9 mouse cellular contexts compared by ENCODE assay signal in genomic region chr2:163919581-163919980, GRCm38 (mm10). TPM values are rescaled to one million over a fixed set of nuclear protein-coding genes. Genes with fewer than 3 reads are reported as not detected.
DNase-seq lines count a peak whose midpoint lies in the region; ATAC-seq and TF ChIP-seq lines count a peak whose summit lies in the region.
"Had no signal": no experiment of that assay in that cellular context is flagged by ENCODE, and none has a peak within 500 bp of the region (broad histone marks: within the 10 kb centered on the region; RNA-seq: fewer than 3 reads in every experiment).

No protein-coding gene starts in this region.

- TF ChIP-seq CTCF in cerebellum, adult 2 months (IDR thresholded peaks at IDR 0.05; ENCODE audit: borderline replicate concordance, insufficient read depth, low read depth, low read length): no peak
- no peak for TF ChIP-seq CTCF in kidney, postnatal 0 days (IDR thresholded peaks at IDR 0.05; ENCODE audit: low read depth)

- H3K4me2 ChIP-seq in kidney, postnatal 0 days (ENCODE audit: low read length): peak overlapping the region; percentile 93; the same call in 1 of the 2 replicates
- H3K4me2 ChIP-seq in kidney, embryonic 14.5 days (replicated peaks; ENCODE audit: low read depth, low read length): no peak overlapping the region
- peak overlapping the region; percentile 93 for H3K4me2 ChIP-seq in hindbrain, embryonic 14.5 days (replicated peaks)
- H3K4me2 ChIP-seq in neural tube, embryonic 13.5 days: peak overlapping the region; percentile 88
- no peak overlapping the region for H3K4me2 ChIP-seq in kidney, embryonic 15.5 days

- peak overlapping the region; percentile 71 for H3K4me3 ChIP-seq in cerebellum, adult 2 months (replicated peaks; ENCODE audit: insufficient read depth, low read depth, low read length)
- no peak overlapping the region; the same call in 1 of the 2 replicates for H3K4me3 ChIP-seq in kidney, postnatal 0 days (replicated peaks; ENCODE audit: low read depth, low read length)
- no peak overlapping the region for H3K4me3 ChIP-seq in kidney, embryonic 14.5 days (ENCODE audit: low read length)
- H3K4me3 ChIP-seq in hindbrain, embryonic 14.5 days (replicated peaks; ENCODE audit: low read length): peak overlapping the region; percentile 77; the same call in 1 of the 2 replicates
- peak overlapping the region; percentile 66; the same call in 1 of the 2 replicates for H3K4me3 ChIP-seq in neural tube, embryonic 13.5 days
- no peak overlapping the region for H3K4me3 ChIP-seq in kidney, embryonic 15.5 days (replicated peaks)

- H3K27me3 ChIP-seq in cerebellum, adult 2 months (ENCODE audit: control insufficient read depth, insufficient read depth, low read length): no peaks in the 10 kb centered on the region
- peaks cover 14% of the 10 kb centered on the region; the same call in 1 of the 2 replicates for H3K27me3 ChIP-seq in kidney, postnatal 0 days (ENCODE audit: insufficient read depth, low read length)
- H3K27me3 ChIP-seq in kidney, embryonic 14.5 days (ENCODE audit: control insufficient read depth, insufficient read depth, low read length): peaks cover 60% of the 10 kb centered on the region
- peaks cover 38% of the 10 kb centered on the region for H3K27me3 ChIP-seq in hindbrain, embryonic 14.5 days (ENCODE audit: control insufficient read depth, insufficient read depth, low read length)
- peaks cover 70% of the 10 kb centered on the region for H3K27me3 ChIP-seq in neural tube, embryonic 13.5 days
- peaks cover 78% of the 10 kb centered on the region for H3K27me3 ChIP-seq in kidney, embryonic 15.5 days

- no peaks in the 10 kb centered on the region for H3K36me3 ChIP-seq in kidney, postnatal 0 days (ENCODE audit: insufficient read depth, low read length)
- H3K36me3 ChIP-seq in kidney, embryonic 14.5 days (ENCODE audit: control insufficient read depth, insufficient read depth, low read length): no peaks in the 10 kb centered on the region
- no peaks in the 10 kb centered on the region for H3K36me3 ChIP-seq in hindbrain, embryonic 14.5 days (replicated peaks; ENCODE audit: control insufficient read depth, insufficient read depth)
- no peaks in the 10 kb centered on the region for H3K36me3 ChIP-seq in neural tube, embryonic 13.5 days
- H3K36me3 ChIP-seq in kidney, embryonic 15.5 days: no peaks in the 10 kb centered on the region

- DNase-seq in cerebellum, adult 2 months: no peak
- DNase-seq in cerebellum, postnatal 36 days: no peak
- DNase-seq in kidney, postnatal 0 days (ENCODE audit: low spot score): no peak
- no peak for DNase-seq in hindbrain, embryonic 14.5 days (ENCODE audit: low spot score)
- DNase-seq in layer of hippocampus, postnatal 10 days (ENCODE audit: low spot score in 2 of 2): no peak

- H3K4me1 ChIP-seq in cerebellum, adult 2 months (ENCODE audit: control insufficient read depth, insufficient read depth, low read length): peaks cover 13% of the 10 kb centered on the region; the same call in 1 of the 2 replicates
- H3K4me1 ChIP-seq in kidney, postnatal 0 days (replicated peaks; ENCODE audit: insufficient read depth, low read length): peaks cover 4% of the 10 kb centered on the region
- 0 out of 2 replicates have a peak, but pooled peaks cover 4% of the 10 kb centered on the region for H3K4me1 ChIP-seq in kidney, embryonic 14.5 days (ENCODE audit: control insufficient read depth, insufficient read depth, low read length)
- peaks cover 12% of the 10 kb centered on the region for H3K4me1 ChIP-seq in hindbrain, embryonic 14.5 days (replicated peaks; ENCODE audit: control insufficient read depth, insufficient read depth, low read length)
- peaks cover 20% of the 10 kb centered on the region for H3K4me1 ChIP-seq in neural tube, embryonic 13.5 days (replicated peaks)
- peaks cover 14% of the 10 kb centered on the region for H3K4me1 ChIP-seq in kidney, embryonic 15.5 days

- no peaks in the 10 kb centered on the region for H3K9me3 ChIP-seq in kidney, postnatal 0 days (replicated peaks; ENCODE audit: low read length)
- no peaks in the 10 kb centered on the region for H3K9me3 ChIP-seq in kidney, embryonic 14.5 days (ENCODE audit: control insufficient read depth, low read length)
- no peaks in the 10 kb centered on the region for H3K9me3 ChIP-seq in hindbrain, embryonic 14.5 days (ENCODE audit: control insufficient read depth, low read length)
- no peaks in the 10 kb centered on the region for H3K9me3 ChIP-seq in neural tube, embryonic 13.5 days
- H3K9me3 ChIP-seq in kidney, embryonic 15.5 days (replicated peaks): no peaks in the 10 kb centered on the region

- no peak overlapping the region for H3K9ac ChIP-seq in kidney, postnatal 0 days (ENCODE audit: low read depth, low read length)
- no peak overlapping the region for H3K9ac ChIP-seq in kidney, embryonic 14.5 days (ENCODE audit: low read depth, low read length)
- no peak overlapping the region for H3K9ac ChIP-seq in hindbrain, embryonic 14.5 days
- H3K9ac ChIP-seq in neural tube, embryonic 13.5 days: no peak overlapping the region
- no peak overlapping the region for H3K9ac ChIP-seq in kidney, embryonic 15.5 days

- 71% methylated on average over 3 of the region's 3 CpGs for WGBS in cerebellum, adult 2 months
- 80% methylated on average over 3 of the region's 3 CpGs for WGBS in kidney, postnatal 0 days
- 69% methylated on average over 3 of the region's 3 CpGs for WGBS in kidney, embryonic 14.5 days
- WGBS in hindbrain, embryonic 14.5 days: 79% methylated on average over 3 of the region's 3 CpGs
- WGBS in neural tube, embryonic 13.5 days: 80% methylated on average over 3 of the region's 3 CpGs
- WGBS in kidney, embryonic 15.5 days: 79% methylated on average over 3 of the region's 3 CpGs

- no peak for ATAC-seq in kidney, postnatal 0 days (replicated peaks; ENCODE audit: low FRiP score, low read depth)
- no peak for ATAC-seq in kidney, embryonic 14.5 days (ENCODE audit: low FRiP score, low TSS enrichment)
- ATAC-seq in hindbrain, embryonic 14.5 days (ENCODE audit: low FRiP score): no peak
- no peak for ATAC-seq in neural tube, embryonic 13.5 days (ENCODE audit: low read depth)
- ATAC-seq in kidney, embryonic 15.5 days (replicated peaks; ENCODE audit: low FRiP score): no peak
- ATAC-seq: inflammation-experienced regulatory T-cells, adult 6 months had no signal

- no peak for TF ChIP-seq POLR2A in cerebellum, adult 2 months (IDR thresholded peaks at IDR 0.05; ENCODE audit: borderline replicate concordance, insufficient read depth, low read length)

- H3K27ac ChIP-seq in cerebellum, adult 2 months (ENCODE audit: insufficient read depth, low read length): peak overlapping the region; percentile 94
- H3K27ac ChIP-seq in kidney, postnatal 0 days: no peak overlapping the region
- H3K27ac ChIP-seq in kidney, embryonic 14.5 days (ENCODE audit: low read depth, low read length): no peak overlapping the region
- H3K27ac ChIP-seq in hindbrain, embryonic 14.5 days: no peak overlapping the region
- no peak overlapping the region for H3K27ac ChIP-seq in neural tube, embryonic 13.5 days (replicated peaks)
- H3K27ac ChIP-seq in kidney, embryonic 15.5 days: no peak overlapping the region

RNA-seq across cellular contexts. Expression of gene Rims4, which starts 1.1 kb away (rescaled TPM):
- polyA plus RNA-seq in cerebellum, adult 2 months (2012; rRNA removed): 30.3 and 35.1 TPM in 2 replicates
- 0.33 and 0.50 TPM in 2 replicates for polyA plus RNA-seq in kidney, postnatal 0 days (2015; fragmentation: Nextera tagmentation; extraction: Ambion mirVana)
- 0.51 and 0.70 TPM in 2 replicates for polyA plus RNA-seq in kidney, embryonic 14.5 days (2014; fragmentation: Nextera tagmentation; extraction: Ambion mirVana)
- polyA plus RNA-seq in hindbrain, embryonic 14.5 days (2014; fragmentation: Nextera tagmentation; extraction: Ambion mirVana): 7.1 and 8.9 TPM in 2 replicates
- 8.5 and 8.7 TPM in 2 replicates for polyA plus RNA-seq in neural tube, embryonic 13.5 days (2015; fragmentation: Nextera tagmentation; extraction: Ambion mirVana)
- 10 to 100 TPM; 55.6 to 57.2 TPM for total RNA-seq in layer of hippocampus, postnatal 10 days (2021)
- 1.0 and 1.6 TPM in 2 replicates for polyA plus RNA-seq in kidney, embryonic 15.5 days (2015; fragmentation: Nextera tagmentation; extraction: Ambion mirVana)
- polyA plus RNA-seq: inflammation-experienced regulatory T-cells, adult 6 months had no signal

Comparison
In these comparisons a context has a peak if more than half of its experiments do, and no peak if none do; other contexts are left out.
1. H3K4me2 ChIP-seq: peak in kidney, postnatal 0 days (single experiment), hindbrain, embryonic 14.5 days (single experiment) and neural tube, embryonic 13.5 days (single experiment); none in kidney, embryonic 14.5 days (single experiment) and kidney, embryonic 15.5 days (single experiment).
2. H3K4me3 ChIP-seq: peak in cerebellum, adult 2 months (single experiment), hindbrain, embryonic 14.5 days (single experiment) and neural tube, embryonic 13.5 days (single experiment); none in kidney, postnatal 0 days (single experiment), kidney, embryonic 14.5 days (single experiment) and kidney, embryonic 15.5 days (single experiment).